Mouse (Mus musculus) E14TG2a.4 (cell line): ENCODE data around the gene Col2a1.

ENCODE experiments used
- H3K27me3 ChIP-seq: 2 replicates; pipeline ENCODE4 v1.6.1; 2014; ENCODE audit warnings: low read length, control low read depth; ENCODE audit not compliant: insufficient read depth
- H3K36me3 ChIP-seq: 2 replicates; pipeline ENCODE4 v1.6.1; 2014; ENCODE audit warnings: low read length, control low read depth; ENCODE audit not compliant: insufficient read depth
- H3K4me1 ChIP-seq: replicated peaks from 2 replicates; pipeline ENCODE4 v1.6.1; 2014; ENCODE audit warnings: low read depth, low read length, control low read depth
- H3K4me3 ChIP-seq: replicated peaks from 2 replicates; pipeline ENCODE4 v1.5.1; 2014; ENCODE audit warnings: mild to moderate bottlenecking, low read length
- H3K9me3 ChIP-seq: 2 replicates; pipeline ENCODE4 v1.6.1; 2014; ENCODE audit warnings: low read length, control low read depth
- CTCF ChIP-seq: conservative IDR thresholded peaks from 2 replicates; pipeline ENCODE4 v1.5.1; 2014; ENCODE audit warnings: low read length
- NANOG ChIP-seq: IDR thresholded peaks from 2 replicates; pipeline ENCODE4 v1.6.1; 2014; ENCODE audit warnings: borderline replicate concordance, low read length, mixed read lengths
- POU5F1 ChIP-seq: IDR thresholded peaks from 2 replicates; pipeline ENCODE4 v1.6.1; 2014; ENCODE audit warnings: low read length, borderline replicate concordance

Col2a1 gene

DNA sequence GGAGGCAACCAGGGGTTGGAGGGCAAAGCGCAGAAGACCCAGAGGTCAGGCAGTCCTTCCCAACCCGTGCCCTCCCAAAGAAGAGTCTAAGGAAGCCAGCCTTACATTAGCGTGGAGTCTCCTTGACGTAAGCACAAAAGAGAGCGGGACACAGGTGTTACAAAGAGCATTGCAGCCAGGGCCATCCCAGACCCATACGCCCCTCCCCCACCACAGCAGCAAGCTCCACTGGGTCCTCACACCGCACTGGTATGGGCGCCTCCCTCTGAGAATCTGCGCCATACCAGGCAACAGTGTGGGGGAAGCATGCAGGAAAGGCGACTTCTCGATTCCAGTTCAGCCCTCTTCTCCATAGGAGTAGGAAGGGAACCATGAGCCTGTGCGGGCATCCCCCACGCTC lies 4.9 kb downstream of the Col2a1 start:
- Histone ChIP-seq H3K4me1 (peaks cover 89% of the 10 kb centered on the region), H3K4me3 (0 out of 2 replicates have a peak overlapping the region, but pooled peaks have one; percentile 18), H3K27me3 (peaks cover 68% of the 10 kb centered on the region), H3K9me3 (no peaks in the 10 kb centered on the region), H3K36me3 (peaks cover 3% of the 10 kb centered on the region; the same call in 1 of the 2 replicates)
- no peak for TF ChIP-seq CTCF
- TF ChIP-seq POU5F1: no peak
- TF ChIP-seq NANOG: no peak

- peaks cover 41% of the 10 kb centered on the region for H3K27me3 ChIP-seq
- H3K4me3 ChIP-seq: peak overlapping the region; percentile 55
- H3K4me1 ChIP-seq: peaks cover 91% of the 10 kb centered on the region
- no peak for TF ChIP-seq CTCF
- no peak for TF ChIP-seq NANOG
- no peak for TF ChIP-seq POU5F1
- H3K36me3 ChIP-seq: peaks cover 3% of the 10 kb centered on the region; the same call in 1 of the 2 replicates
- H3K9me3 ChIP-seq: no peaks in the 10 kb centered on the region
Observed at GRCm38 (mm10) chr15:97996716-97997256, 7.7 kb downstream of the Col2a1 start.

DNA sequence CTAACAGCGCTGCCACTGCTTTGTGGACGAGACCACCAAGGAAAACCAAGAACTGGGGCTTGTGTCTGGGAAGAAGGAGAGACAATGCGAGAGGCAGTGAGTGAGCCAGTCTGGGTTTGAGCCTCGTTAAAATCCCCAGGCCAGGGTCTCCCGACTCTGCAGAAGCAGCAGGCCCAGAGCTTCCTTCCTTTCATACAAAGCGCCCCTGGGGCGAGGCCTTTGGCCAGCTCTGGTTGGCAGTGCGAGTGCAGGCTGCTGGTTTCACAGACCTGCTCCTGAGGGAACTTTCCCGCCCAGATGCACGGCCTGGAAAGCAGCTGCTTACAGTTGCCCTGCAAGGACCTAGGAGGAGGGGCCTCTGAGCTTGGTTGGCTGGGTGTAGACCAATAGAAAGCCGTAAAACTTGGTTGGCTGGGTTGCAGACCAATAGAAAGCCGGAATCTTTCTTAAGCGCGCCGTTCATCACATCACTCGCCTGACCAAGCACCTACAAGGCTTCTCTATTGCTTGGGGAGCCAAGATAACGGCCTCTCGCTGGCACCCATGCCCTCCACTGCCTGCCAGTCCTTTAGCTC lies 11.7 kb downstream of the Col2a1 start:
- Histone ChIP-seq H3K36me3 (peaks cover 8% of the 10 kb centered on the region; the same call in 1 of the 2 replicates), H3K4me3 (peak overlapping the region; percentile 72)
- TF ChIP-seq POU5F1 (no peak), NANOG (no peak), CTCF (no peak)

DNA sequence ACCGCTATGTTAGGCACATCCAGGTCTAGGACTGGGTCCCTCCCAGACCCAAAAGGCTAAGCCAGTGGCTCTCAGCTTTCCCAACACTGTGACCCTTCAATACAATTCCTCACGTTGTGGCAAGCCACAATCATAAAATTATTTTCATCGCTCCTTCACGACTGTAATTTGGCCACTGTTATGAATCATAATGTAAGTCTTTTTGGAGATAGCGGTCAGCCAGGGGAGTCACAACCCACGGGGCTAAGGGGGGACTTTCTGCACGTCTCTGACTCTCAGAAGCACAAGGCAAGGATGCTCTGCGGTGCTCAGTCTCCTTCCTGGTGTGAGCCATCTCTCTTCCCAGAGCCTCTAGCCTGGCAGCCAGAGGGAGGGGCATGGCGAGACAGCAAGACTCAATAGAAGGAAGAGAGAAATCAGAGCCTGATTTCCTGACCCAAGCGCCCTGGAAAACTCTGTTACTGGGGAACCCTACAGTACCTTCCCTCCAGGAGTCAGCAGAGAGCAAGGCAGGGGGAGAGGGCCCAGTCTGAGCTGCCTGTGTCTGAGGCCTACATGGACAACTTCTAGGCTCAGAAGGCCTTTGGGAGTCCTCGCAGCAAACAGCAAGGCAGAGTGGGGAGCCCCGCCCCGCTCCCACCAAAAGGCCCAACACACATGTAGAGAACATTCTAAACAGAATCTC lies 12.3 kb downstream of the Col2a1 start:
- 0 out of 2 replicates have a peak, but pooled peaks have one; percentile 13 for TF ChIP-seq CTCF
- TF ChIP-seq NANOG: no peak
- TF ChIP-seq POU5F1: no peak
- Histone ChIP-seq H3K9me3 (no peaks in the 10 kb centered on the region), H3K36me3 (peaks cover 14% of the 10 kb centered on the region; the same call in 1 of the 2 replicates), H3K27me3 (peaks cover 2% of the 10 kb centered on the region; the same call in 1 of the 2 replicates), H3K4me1 (peaks cover 94% of the 10 kb centered on the region), H3K4me3 (peak overlapping the region; percentile 72)

More for the DNA sequence above, 11.7 kb downstream of the Col2a1 start:
- Histone ChIP-seq H3K9me3 (no peaks in the 10 kb centered on the region), H3K4me1 (peaks cover 92% of the 10 kb centered on the region), H3K27me3 (peaks cover 3% of the 10 kb centered on the region)

GRCm38 (mm10) chr15:97991285-97991895 lies 13.1 kb downstream of the Col2a1 start:
- TF ChIP-seq NANOG (no peak), CTCF (no peak), POU5F1 (no peak)

DNA sequence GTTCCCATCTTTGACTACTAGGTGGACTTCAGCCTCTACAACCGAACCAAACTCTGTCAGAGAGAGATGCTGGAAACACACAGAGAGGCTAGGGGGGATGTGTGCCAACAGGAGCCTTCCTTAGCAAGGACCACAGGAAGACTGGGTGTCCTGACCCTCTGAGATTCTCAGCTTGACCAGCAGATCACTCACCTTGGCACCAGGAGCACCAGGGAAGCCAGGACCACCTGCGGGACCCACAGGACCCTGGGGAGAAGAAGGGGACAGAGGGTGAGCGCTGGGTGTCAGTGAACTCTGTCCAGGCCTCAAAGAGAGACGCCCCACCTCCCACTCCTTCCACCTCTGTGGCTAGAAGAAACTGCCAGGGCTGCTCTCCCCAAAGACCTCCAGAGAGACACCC lies 13.8 kb downstream of the Col2a1 start:
- Histone ChIP-seq H3K27me3 (peaks cover 5% of the 10 kb centered on the region; the same call in 1 of the 2 replicates), H3K36me3 (peaks cover 22% of the 10 kb centered on the region), H3K4me1 (peaks cover 79% of the 10 kb centered on the region), H3K4me3 (peak overlapping the region; percentile 20; the same call in 1 of the 2 replicates), H3K9me3 (no peaks in the 10 kb centered on the region)
- TF ChIP-seq POU5F1: no peak
- TF ChIP-seq NANOG: no peak
- TF ChIP-seq CTCF: no peak

More at GRCm38 (mm10) chr15:97991285-97991895, 13.1 kb downstream of the Col2a1 start:
- H3K36me3 ChIP-seq: peaks cover 20% of the 10 kb centered on the region
- H3K27me3 ChIP-seq: peaks cover 5% of the 10 kb centered on the region; the same call in 1 of the 2 replicates
- peaks cover 86% of the 10 kb centered on the region for H3K4me1 ChIP-seq
- H3K9me3 ChIP-seq: no peaks in the 10 kb centered on the region
- H3K4me3 ChIP-seq: peak overlapping the region; percentile 20

GRCm38 (mm10) chr15:97990124-97990523 lies 14.4 kb downstream of the Col2a1 start:
- H3K9me3 ChIP-seq: no peaks in the 10 kb centered on the region
- H3K4me3 ChIP-seq: 0 out of 2 replicates have a peak overlapping the region, but pooled peaks have one; percentile 20
- TF ChIP-seq POU5F1: no peak
- TF ChIP-seq CTCF: no peak
- no peak for TF ChIP-seq NANOG
- H3K4me1 ChIP-seq: peaks cover 73% of the 10 kb centered on the region
- peaks cover 28% of the 10 kb centered on the region for H3K36me3 ChIP-seq
- H3K27me3 ChIP-seq: peaks cover 6% of the 10 kb centered on the region

- Histone ChIP-seq H3K4me3 (no peak overlapping the region; the same call in 1 of the 2 replicates), H3K9me3 (no peaks in the 10 kb centered on the region), H3K27me3 (peaks cover 9% of the 10 kb centered on the region), H3K36me3 (peaks cover 27% of the 10 kb centered on the region), H3K4me1 (peaks cover 68% of the 10 kb centered on the region)
- TF ChIP-seq CTCF (no peak), NANOG (no peak), POU5F1 (no peak)
Observed at GRCm38 (mm10) chr15:97989544-97989943, 15.0 kb downstream of the Col2a1 start.
